Comparison of ENCODE assay signal across 8 mouse cellular contexts in genomic region chr2:78868511-78868854, GRCm38 (mm10). TPM values are rescaled to one million over a fixed set of nuclear protein-coding genes. Genes with fewer than 3 reads are reported as not detected.
DNase-seq lines count a peak whose midpoint lies in the region; ATAC-seq and TF ChIP-seq lines count a peak whose summit lies in the region.

No protein-coding gene starts in this region.

- H3K4me2 ChIP-seq in forebrain, embryonic 16.5 days (ENCODE audit: low read length), result peak overlapping the region; percentile 51

- H3K9ac ChIP-seq in ES-E14 (ENCODE audit: insufficient read depth, low read depth, low read length, poor library complexity, severe bottlenecking), result peak overlapping the region; percentile 96
- H3K9ac ChIP-seq in forebrain, embryonic 16.5 days (replicated peaks; ENCODE audit: low read depth, low read length), result peak overlapping the region; percentile 96

- peak; percentile 63 for ATAC-seq in forebrain, embryonic 16.5 days

- DNase-seq in ES-E14 (ENCODE audit: low read depth, low spot score), result peak; percentile 70
- DNase-seq in cerebellum, adult 11-12 months, result peak; percentile 83
- DNase-seq in heart, postnatal 4 days, result peak; percentile 88
- peak; percentile 52 to 69 for DNase-seq in layer of hippocampus, postnatal 14 days (ENCODE audit: low spot score in 2 of 2)
- DNase-seq in lung, postnatal 10 days, result peak; percentile 89
- peak; percentile 72 for DNase-seq in ovary, postnatal 14 days (ENCODE audit: low spot score)
- peak; percentile 84 for DNase-seq in thymus, postnatal 14 days

- H3K27me3 ChIP-seq in forebrain, embryonic 16.5 days (replicated peaks; ENCODE audit: control insufficient read depth, insufficient read depth, low read length), result no peaks in the 10 kb centered on the region

- H3K36me3 ChIP-seq in ES-E14 (ENCODE audit: control insufficient read depth, insufficient read depth, low read length, poor library complexity, severe bottlenecking), result peaks cover 4% of the 10 kb centered on the region
- H3K36me3 ChIP-seq in forebrain, embryonic 16.5 days (ENCODE audit: control insufficient read depth, insufficient read depth), result no peaks in the 10 kb centered on the region

- peak overlapping the region; percentile 52 to 97 for H3K4me3 ChIP-seq in ES-E14 (ENCODE audit: insufficient read depth in 1 of 2, low read depth in 1 of 2, low read length in 2 of 2, poor library complexity in 1 of 2, severe bottlenecking in 1 of 2)
- peak overlapping the region; percentile 82 for H3K4me3 ChIP-seq in forebrain, embryonic 16.5 days (replicated peaks; ENCODE audit: low read length)

- no peaks in the 10 kb centered on the region; a peak in 1 of 4 replicates for H3K4me1 ChIP-seq in ES-E14 (ENCODE audit: control insufficient read depth in 2 of 2, insufficient read depth in 2 of 2, low read length in 2 of 2, poor library complexity in 1 of 2)
- H3K4me1 ChIP-seq in forebrain, embryonic 16.5 days (replicated peaks; ENCODE audit: control insufficient read depth, insufficient read depth, low read length), result peaks cover 16% of the 10 kb centered on the region

- H3K9me3 ChIP-seq in ES-E14 (ENCODE audit: control insufficient read depth, insufficient read depth, low read depth, low read length), result no peaks in the 10 kb centered on the region
- H3K9me3 ChIP-seq in forebrain, embryonic 16.5 days (ENCODE audit: control insufficient read depth, low read length), result no peaks in the 10 kb centered on the region

- in situ Hi-C loops in ES-E14 (cut with MboI; ENCODE audit: low sequenced_read_pairs in 2 of 2, unreplicated experiment in 2 of 2), result no loop called here

- WGBS in forebrain, embryonic 16.5 days, result under 1% methylated on average over 30 of the region's 44 CpGs

- H3K27ac ChIP-seq in ES-E14 (ENCODE audit: insufficient read depth, low read depth, low read length, poor library complexity, severe bottlenecking), result peak overlapping the region; percentile 72; the same call in 1 of the 2 replicates
- peak overlapping the region; percentile 96 for H3K27ac ChIP-seq in forebrain, embryonic 16.5 days (ENCODE audit: low read length)

TF ChIP-seq in ES-E14, 5 proteins besides CTCF, POLR2A, EP300 and RAD21:
- TF ChIP-seq CHD2 (IDR thresholded peaks at IDR 0.05; ENCODE audit: low read depth, low read length) (peak; percentile 95), HCFC1 (IDR thresholded peaks at IDR 0.05; ENCODE audit: borderline replicate concordance, insufficient read depth, low read length) (0 out of 2 replicates have a peak, but pooled peaks have one; percentile 13), MAFK (IDR thresholded peaks at IDR 0.05; ENCODE audit: insufficient read depth, low read depth, low read length) (no peak)

RNA-seq across cellular contexts. Expression of gene Ube2e3, which starts 0.6 kb away (rescaled TPM):
- total RNA-seq in ES-E14 (2012; rRNA removed), result 22.7 and 35.1 TPM in 2 replicates
- 250 and 261 TPM in 2 replicates for polyA plus RNA-seq in forebrain, embryonic 16.5 days (2015; fragmentation: Nextera tagmentation; extraction: Ambion mirVana)
- 10 to 100 TPM; 91.0 to 97.6 TPM for total RNA-seq in heart, postnatal 4 days (2021)
- 100 to 1,000 TPM; 106 to 115 TPM for total RNA-seq in layer of hippocampus, postnatal 14 days (2021)

Comparison
In these comparisons a context has a peak if more than half of its experiments do, and no peak if none do; other contexts are left out.
1. Peak in every context shown above with its lines: DNase-seq, ATAC-seq, H3K4me3 ChIP-seq and H3K27ac ChIP-seq.